Mouse (Mus musculus) embryonic facial prominence, embryonic 12.5 days (tissue): ENCODE data around the gene Spef1. TPM values are rescaled to one million over a fixed set of nuclear protein-coding genes. Genes with fewer than 3 reads are reported as not detected.

Source experiments
- ATAC-seq: fragments of 200-750 bp; cut with Nextera tagmentation; 2 replicates; pipeline ENCODE4 v1.8.0; 2017; ENCODE audit not compliant: insufficient number of reproducible peaks, insufficient read depth, low FRiP score, low TSS enrichment
- H3K27ac ChIP-seq: fragments of 300-500 bp; sonication (generic); 2 replicates; pipeline ENCODE4 v1.5.1; 2016; ENCODE audit warnings: mild to moderate bottlenecking
- H3K27me3 ChIP-seq: fragments of 300-500 bp; sonication (generic); 2 replicates; pipeline ENCODE4 v1.6.1; 2016; ENCODE audit warnings: mild to moderate bottlenecking, moderate library complexity
- H3K36me3 ChIP-seq: fragments of 300-500 bp; sonication (generic); 2 replicates; pipeline ENCODE4 v1.6.1; 2016; ENCODE audit warnings: mild to moderate bottlenecking
- H3K4me1 ChIP-seq: fragments of 300-500 bp; sonication (generic); 2 replicates; pipeline ENCODE4 v1.6.1; 2016
- H3K4me2 ChIP-seq: fragments of 300-500 bp; sonication (generic); replicated peaks from 2 replicates; pipeline ENCODE4 v1.6.1; 2016; ENCODE audit warnings: mild to moderate bottlenecking, moderate library complexity
- H3K4me3 ChIP-seq: fragments of 300-500 bp; sonication (generic); 2 replicates; pipeline ENCODE4 v1.5.1; 2016; ENCODE audit warnings: mild to moderate bottlenecking
- H3K9ac ChIP-seq: fragments of 300-500 bp; sonication (generic); 2 replicates; pipeline ENCODE4 v1.6.1; 2016; ENCODE audit warnings: mild to moderate bottlenecking, moderate library complexity
- H3K9me3 ChIP-seq: fragments of 300-500 bp; sonication (generic); 2 replicates; pipeline ENCODE4 v1.6.1; 2016; ENCODE audit warnings: mild to moderate bottlenecking, moderate library complexity
- WGBS: fragments of 180-500 bp; shearing (Covaris S2); methylation state at CpG from one replicate; pipeline ENCODE4 v1.1.7; 2016; 5-methylcytosine and 5-hydroxymethylcytosine counted together
- polyA plus RNA-seq: library from polyadenylated mRNA; unstranded; fragments of >200 nt; fragmentation: Nextera tagmentation; extraction: Ambion mirVana; gene quantifications from 2 replicates; pipeline ENCODE4 v1.2.1, GENCODE M21; 2016

The Spef1 gene
- polyA plus RNA-seq, 1 experiment from 2014 or later: 5.2 TPM

- no peak overlapping the region for H3K4me3 ChIP-seq
- no peak for ATAC-seq
- H3K27me3 ChIP-seq: no peaks in the 10 kb centered on the region
- no peaks in the 10 kb centered on the region for H3K4me1 ChIP-seq
- no peak overlapping the region for H3K27ac ChIP-seq
- no peaks in the 10 kb centered on the region for H3K9me3 ChIP-seq
- no peak overlapping the region for H3K9ac ChIP-seq
- H3K36me3 ChIP-seq: no peaks in the 10 kb centered on the region
- 63% methylated on average over 3 of the region's 3 CpGs for WGBS
- no peak overlapping the region for H3K4me2 ChIP-seq
Measured at GRCm38 (mm10) chr2:131221853-131222515, 34.9 kb upstream of the Spef1 start.

- no peak for ATAC-seq
- Histone ChIP-seq H3K9ac (no peak overlapping the region), H3K4me3 (no peak overlapping the region), H3K9me3 (no peaks in the 10 kb centered on the region), H3K4me1 (no peaks in the 10 kb centered on the region), H3K36me3 (no peaks in the 10 kb centered on the region), H3K27ac (no peak overlapping the region), H3K4me2 (no peak overlapping the region), H3K27me3 (no peaks in the 10 kb centered on the region)
- 69% methylated on average over 4 of the region's 4 CpGs for WGBS
Measured at GRCm38 (mm10) chr2:131220030-131220429, 32.9 kb upstream of the Spef1 start.

GRCm38 (mm10) chr2:131215941-131216858, 29.1 kb upstream of the Spef1 start:
- Histone ChIP-seq H3K27me3 (no peaks in the 10 kb centered on the region), H3K4me1 (peaks cover 2% of the 10 kb centered on the region; the same call in 1 of the 2 replicates), H3K9ac (no peak overlapping the region), H3K4me2 (no peak overlapping the region), H3K4me3 (no peak overlapping the region), H3K36me3 (0 out of 2 replicates have a peak, but pooled peaks cover 5% of the 10 kb centered on the region), H3K27ac (no peak overlapping the region), H3K9me3 (no peaks in the 10 kb centered on the region)
- whole genome bisulfite sequencing: 84% methylated on average over 7 of the region's 7 CpGs
- no peak for ATAC-seq

- H3K9me3 ChIP-seq: no peaks in the 10 kb centered on the region
- no peak for ATAC-seq
- no peaks in the 10 kb centered on the region for H3K27me3 ChIP-seq
- H3K4me3 ChIP-seq: no peak overlapping the region
- H3K4me1 ChIP-seq: peaks cover 14% of the 10 kb centered on the region; the same call in 1 of the 2 replicates
- 74% methylated on average over 7 of the region's 7 CpGs for WGBS
- H3K9ac ChIP-seq: no peak overlapping the region; the same call in 1 of the 2 replicates
- no peak overlapping the region for H3K4me2 ChIP-seq
- no peak overlapping the region for H3K27ac ChIP-seq
- H3K36me3 ChIP-seq: 0 out of 2 replicates have a peak, but pooled peaks cover 5% of the 10 kb centered on the region
Measured at GRCm38 (mm10) chr2:131213773-131214172, 26.7 kb upstream of the Spef1 start.

GRCm38 (mm10) chr2:131211026-131211615, 24.0 kb upstream of the Spef1 start:
- Histone ChIP-seq H3K4me3 (peak overlapping the region; percentile 57), H3K27ac (no peak overlapping the region), H3K4me2 (peak overlapping the region; percentile 58), H3K36me3 (0 out of 2 replicates have a peak, but pooled peaks cover 5% of the 10 kb centered on the region), H3K4me1 (peaks cover 14% of the 10 kb centered on the region; the same call in 1 of the 2 replicates), H3K9me3 (no peaks in the 10 kb centered on the region), H3K9ac (peak overlapping the region; percentile 64), H3K27me3 (no peaks in the 10 kb centered on the region)
- ATAC-seq: no peak
- WGBS: 70% methylated on average over 9 of the region's 9 CpGs

GRCm38 (mm10) chr2:131209969-131210792, 23.1 kb upstream of the Spef1 start:
- ATAC-seq: peak; percentile 95
- no peaks in the 10 kb centered on the region for H3K27me3 ChIP-seq
- WGBS: 1% methylated on average over 50 of the region's 50 CpGs

GRCm38 (mm10) chr2:131209125-131209795, 22.2 kb upstream of the Spef1 start:
- peak overlapping the region; percentile 89 for H3K27ac ChIP-seq

More at GRCm38 (mm10) chr2:131209969-131210792, 23.1 kb upstream of the Spef1 start:
- Histone ChIP-seq H3K4me3 (peak overlapping the region; percentile 57), H3K4me1 (peaks cover 14% of the 10 kb centered on the region; the same call in 1 of the 2 replicates), H3K27ac (peak overlapping the region; percentile 89), H3K9me3 (no peaks in the 10 kb centered on the region), H3K36me3 (0 out of 2 replicates have a peak, but pooled peaks cover 5% of the 10 kb centered on the region), H3K4me2 (peak overlapping the region; percentile 58), H3K9ac (peak overlapping the region; percentile 64)

GRCm38 (mm10) chr2:131208356-131208755, 21.3 kb upstream of the Spef1 start:
- WGBS: 91% methylated on average over 2 of the region's 2 CpGs
- H3K9ac ChIP-seq: no peak overlapping the region
- peaks cover 22% of the 10 kb centered on the region; the same call in 1 of the 2 replicates for H3K4me1 ChIP-seq
- H3K4me3 ChIP-seq: no peak overlapping the region
- no peaks in the 10 kb centered on the region for H3K9me3 ChIP-seq
- H3K27ac ChIP-seq: no peak overlapping the region
- ATAC-seq: no peak
- H3K27me3 ChIP-seq: no peaks in the 10 kb centered on the region
- no peak overlapping the region for H3K4me2 ChIP-seq
- 0 out of 2 replicates have a peak, but pooled peaks cover 5% of the 10 kb centered on the region for H3K36me3 ChIP-seq

More at GRCm38 (mm10) chr2:131209125-131209795, 22.2 kb upstream of the Spef1 start:
- Histone ChIP-seq H3K4me2 (peak overlapping the region; percentile 58), H3K9me3 (no peaks in the 10 kb centered on the region), H3K4me3 (peak overlapping the region; percentile 57), H3K9ac (peak overlapping the region; percentile 64), H3K27me3 (no peaks in the 10 kb centered on the region), H3K4me1 (peaks cover 19% of the 10 kb centered on the region; the same call in 1 of the 2 replicates), H3K36me3 (0 out of 2 replicates have a peak, but pooled peaks cover 5% of the 10 kb centered on the region)
- ATAC-seq: no peak
- 73% methylated on average over 4 of the region's 4 CpGs for WGBS

- Histone ChIP-seq H3K4me3 (no peak within 1 kb of the TSS), H3K4me1 (peaks cover 22% of the 10 kb centered on the region; the same call in 1 of the 2 replicates), H3K9ac (no peak within 1 kb of the TSS), H3K4me2 (no peak within 1 kb of the TSS), H3K27me3 (no peaks in the 10 kb centered on the region), H3K27ac (no peak within 1 kb of the TSS), H3K9me3 (no peaks in the 10 kb centered on the region), H3K36me3 (no peaks in the 10 kb centered on the region)
- 72% methylated on average over 4 of the region's 4 CpGs for WGBS
- no peak for ATAC-seq
Measured at GRCm38 (mm10) chr2:131206778-131207177, 19.7 kb upstream of the Spef1 start, which contains the start of gene Ap5s1. Ap5s1 (plus strand) TSS chr2:131207078.

- no peak overlapping the region for H3K9ac ChIP-seq
- H3K27ac ChIP-seq: no peak overlapping the region
- no peaks in the 10 kb centered on the region for H3K9me3 ChIP-seq
- no peak for ATAC-seq
- no peaks in the 10 kb centered on the region for H3K36me3 ChIP-seq
- no peaks in the 10 kb centered on the region for H3K27me3 ChIP-seq
- no peak overlapping the region for H3K4me3 ChIP-seq
- no peak overlapping the region for H3K4me2 ChIP-seq
- peaks cover 16% of the 10 kb centered on the region; the same call in 1 of the 2 replicates for H3K4me1 ChIP-seq
- 83% methylated on average over 8 of the region's 8 CpGs for WGBS
Measured at GRCm38 (mm10) chr2:131205521-131206182, 18.6 kb upstream of the Spef1 start.
